Mouse (Mus musculus) ES-CJ7 (cell line): ENCODE measurements around the gene Elf1.
A peak's percentile ranks its signal among the peaks of the same experiment; 100 is the strongest.
"Not testable (repeated sequence)": the region's sequence is repeated elsewhere in the genome, so short reads cannot be mapped to it uniquely, and the experiment has no call there.

Experiments
- DNase-seq: peaks from one replicate; pipeline ENCODE4 v3.0.0; 2011; ENCODE audit warnings: low read depth, low spot score

The Elf1 gene

DNA sequence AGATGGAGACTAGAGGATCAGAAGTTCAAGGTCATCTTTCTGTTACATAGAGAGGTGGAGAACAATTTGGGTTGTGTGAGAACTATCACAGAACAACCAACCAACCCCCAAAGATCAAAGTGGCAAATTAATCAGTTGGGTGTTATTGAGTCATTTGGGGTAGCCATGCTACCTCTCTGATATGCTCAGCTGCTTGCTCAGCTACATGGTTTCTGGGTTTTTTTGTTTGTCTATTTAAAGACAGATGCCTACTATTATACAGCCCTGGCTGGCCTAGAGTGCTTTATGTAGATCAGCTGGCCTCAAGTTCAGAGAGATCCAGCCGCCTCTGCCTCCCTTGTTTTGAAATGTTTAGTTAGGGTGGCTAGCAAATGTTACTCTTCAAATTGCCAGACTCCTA is 40.1 kb downstream of the Elf1 start:
- no peak for DNase-seq

DNA sequence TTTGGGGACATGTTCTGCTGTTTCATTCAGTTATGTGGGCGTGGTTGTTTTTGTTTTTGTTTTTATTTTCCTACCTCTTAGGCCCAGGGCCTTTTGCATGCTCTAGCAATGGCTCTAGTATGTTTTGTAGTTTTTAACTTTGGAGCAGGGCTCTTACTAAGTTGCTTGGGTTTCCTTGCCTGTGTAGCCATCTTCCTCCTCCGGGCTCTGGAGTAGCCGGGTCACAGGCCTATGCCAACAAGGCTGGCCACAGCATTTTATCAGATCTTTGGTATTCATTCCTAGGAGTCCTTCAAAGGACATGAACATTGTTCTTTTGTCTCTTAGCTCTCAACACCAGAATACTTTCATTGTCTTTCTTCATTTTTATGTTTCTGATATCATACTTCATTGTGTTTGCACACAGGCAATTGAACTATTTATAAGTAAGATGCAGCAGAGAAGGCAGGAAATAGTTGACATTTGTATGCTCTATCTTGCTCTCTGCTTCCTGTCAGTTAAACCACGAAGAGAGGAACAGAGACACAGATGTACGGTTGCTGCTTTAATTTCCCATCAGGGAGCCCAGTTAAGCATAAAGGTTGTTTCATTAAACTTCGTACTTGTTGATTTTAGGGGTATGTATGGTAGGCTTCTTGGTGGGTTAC is 40.6 kb downstream of the Elf1 start:
- no peak for DNase-seq

DNA sequence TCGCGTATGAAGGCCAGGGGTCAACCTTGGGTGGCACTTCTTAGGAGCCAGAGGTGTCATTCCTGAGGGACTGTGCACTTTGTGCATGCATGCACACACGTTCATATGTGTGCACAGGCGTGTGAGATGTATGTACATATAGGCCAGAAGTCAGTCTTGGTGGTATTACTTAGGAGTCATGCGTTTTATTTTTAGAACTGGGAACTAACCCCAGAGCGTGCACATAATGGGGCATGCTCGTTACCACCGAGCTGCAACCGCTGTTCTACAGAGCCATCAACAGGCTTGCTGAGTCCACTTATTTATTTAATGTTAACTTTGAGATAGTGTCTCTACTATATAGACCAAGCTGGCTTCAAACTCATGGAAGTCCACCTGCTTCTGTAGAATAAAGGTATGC is 41.4 kb downstream of the Elf1 start:
- DNase-seq = no peak

DNA sequence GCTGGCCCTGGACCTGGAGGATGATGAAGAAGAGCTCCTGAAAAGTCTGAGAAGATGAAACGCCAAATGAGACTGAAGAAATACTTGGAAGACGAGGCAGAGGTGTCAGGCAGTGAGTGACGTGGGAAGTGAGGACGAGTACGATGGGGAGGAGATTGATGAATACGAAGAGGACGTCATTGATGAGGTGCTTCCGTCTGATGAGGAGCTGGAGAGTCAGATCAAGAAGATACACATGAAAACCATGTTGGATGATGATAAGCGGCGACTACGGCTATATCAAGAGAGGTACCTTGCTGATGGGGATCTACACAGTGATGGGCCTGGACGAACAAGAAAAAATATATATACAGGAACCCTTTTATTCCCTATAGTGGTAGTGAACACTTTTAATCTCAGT is 45.1 kb downstream of the Elf1 start:
- not testable (repeated sequence) for DNase-seq

DNA sequence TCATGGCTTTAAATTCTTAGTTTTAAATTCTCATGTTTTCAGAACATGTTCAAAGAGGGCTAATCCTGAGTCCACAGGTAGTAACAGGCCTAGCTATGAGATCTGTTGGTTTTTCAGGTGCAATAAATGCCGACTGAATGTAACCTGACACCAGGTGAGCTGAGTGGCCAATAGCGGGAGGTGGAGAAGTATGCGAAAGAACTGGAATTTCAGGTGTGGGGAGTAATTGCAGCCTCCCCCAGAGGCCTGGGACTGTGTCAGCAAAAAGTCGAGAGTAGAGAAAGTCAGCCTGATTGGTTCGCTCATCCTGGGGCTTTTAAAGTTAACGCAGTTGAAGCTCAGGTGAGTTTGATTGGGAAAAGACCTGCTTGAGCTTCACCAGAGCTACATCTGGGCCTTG is 46.7 kb downstream of the Elf1 start:
- no peak for DNase-seq

DNA sequence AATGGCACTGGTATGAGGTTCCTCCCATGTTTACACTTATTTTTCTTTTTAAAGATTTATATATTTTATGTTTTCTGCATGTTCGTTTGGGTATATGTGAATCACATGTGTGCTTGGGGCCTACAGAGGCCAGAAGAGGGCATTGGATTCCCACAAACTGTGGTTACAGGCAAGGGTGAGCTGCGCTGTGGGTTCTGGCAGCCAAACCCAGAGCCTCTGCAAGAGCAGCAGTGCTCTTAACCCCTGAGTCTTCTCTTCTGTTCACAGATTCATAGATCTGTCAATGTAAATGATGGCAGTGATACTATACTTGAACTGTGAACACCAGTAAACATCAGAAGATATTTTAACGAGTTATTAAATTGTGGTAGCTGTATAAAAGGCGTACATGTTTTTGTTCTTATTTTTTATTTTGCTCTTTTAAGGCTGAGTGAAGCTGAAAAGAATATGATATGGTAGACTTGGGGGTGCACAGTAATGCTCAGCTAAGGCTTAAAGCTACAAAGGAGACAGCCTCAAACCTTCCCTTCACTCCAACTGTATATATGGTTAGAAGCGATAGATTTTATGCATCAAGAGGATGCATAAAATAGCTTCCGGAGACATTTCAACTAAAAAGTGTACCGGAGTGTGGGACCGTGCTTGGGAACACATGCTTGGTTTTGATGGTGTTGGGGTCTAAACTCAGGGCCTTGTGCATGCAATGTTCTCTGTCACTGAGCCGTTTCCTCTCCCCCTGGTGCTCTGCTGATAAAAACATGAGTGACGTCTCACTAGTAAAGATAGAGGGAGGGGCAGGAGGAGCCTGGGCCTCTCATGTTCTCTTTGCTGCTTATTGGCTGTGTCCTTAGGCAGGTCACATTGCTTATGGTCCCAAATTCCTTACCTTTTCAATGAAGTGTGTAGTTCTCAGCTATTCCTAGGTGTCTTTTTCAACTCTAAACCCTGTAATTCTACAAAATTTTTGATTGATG is 48.9 kb downstream of the Elf1 start:
- no peak for DNase-seq

DNA sequence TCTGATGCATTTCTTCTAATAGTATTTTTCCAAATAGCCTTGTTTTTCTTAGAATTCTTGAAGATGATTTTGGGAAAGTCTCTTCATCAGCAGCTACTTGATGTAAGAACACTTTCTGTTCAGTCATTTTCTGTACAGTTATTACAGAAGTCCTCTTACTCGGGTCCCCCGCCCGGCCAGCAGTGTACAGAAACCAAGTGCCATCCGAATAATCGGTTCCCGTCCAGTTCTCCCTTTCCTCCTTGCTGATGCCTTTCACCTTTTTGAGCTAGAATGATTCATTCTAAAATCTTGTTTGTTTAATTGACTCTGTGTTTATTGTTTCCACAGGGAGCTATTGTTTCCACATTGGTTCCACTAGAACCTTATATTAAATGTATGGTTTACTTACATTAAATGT is 49.8 kb downstream of the Elf1 start:
- DNase-seq = no peak

DNA sequence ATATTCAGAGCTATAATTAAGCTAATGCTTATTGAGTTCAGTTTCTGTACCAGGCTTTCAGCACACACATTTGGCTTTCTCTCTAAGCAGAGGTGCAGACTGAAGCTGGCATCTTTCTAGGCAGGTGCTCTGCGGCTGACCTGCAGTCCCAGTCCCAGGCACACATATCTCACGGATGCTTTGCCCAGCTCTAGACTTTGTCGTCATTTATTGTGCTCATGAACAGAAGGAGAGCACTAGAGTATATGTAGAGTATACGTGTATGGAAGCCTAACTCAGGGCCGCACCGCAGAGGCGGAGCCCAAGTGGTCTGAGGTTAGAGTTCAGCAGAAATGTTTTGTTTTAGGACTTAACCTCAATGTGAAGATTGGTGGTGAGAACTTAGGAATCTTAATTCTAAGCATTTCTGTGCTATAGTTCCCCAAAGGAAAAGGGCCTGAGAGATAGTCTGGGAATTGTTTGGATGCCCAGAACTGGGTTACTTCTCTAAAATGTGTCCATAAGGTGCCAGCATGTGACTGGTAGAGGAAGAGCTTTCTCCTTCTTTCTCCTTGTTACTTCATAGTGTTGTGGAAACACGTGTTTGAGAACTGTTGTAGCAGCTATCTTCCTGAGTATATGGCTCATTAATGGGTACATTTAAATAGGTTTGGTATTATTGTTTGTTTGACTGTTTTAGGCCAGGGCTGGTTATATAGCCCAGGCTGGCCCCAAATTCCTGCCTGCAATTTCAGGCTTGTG is 51.2 kb downstream of the Elf1 start:
- no peak for DNase-seq

DNA sequence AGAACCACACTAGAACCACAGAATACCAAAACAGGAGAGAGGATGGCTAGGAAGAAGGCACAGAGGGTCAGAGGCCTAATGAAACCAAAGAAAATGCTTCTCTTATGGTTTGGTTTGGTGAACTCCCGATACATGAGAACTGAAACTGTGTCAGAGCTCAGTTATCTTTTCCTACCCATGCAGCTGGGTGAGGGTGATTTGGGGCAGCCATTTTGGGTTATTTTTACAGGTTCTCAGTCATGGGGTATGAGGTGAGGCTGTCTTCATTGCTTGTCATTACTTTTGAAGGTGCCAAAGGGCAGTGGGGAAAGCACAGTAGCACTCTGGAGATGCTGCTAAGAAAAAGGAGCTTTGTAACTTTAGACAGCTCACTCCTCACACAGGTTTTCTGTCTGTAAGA is 52.4 kb downstream of the Elf1 start:
- no peak for DNase-seq

DNA sequence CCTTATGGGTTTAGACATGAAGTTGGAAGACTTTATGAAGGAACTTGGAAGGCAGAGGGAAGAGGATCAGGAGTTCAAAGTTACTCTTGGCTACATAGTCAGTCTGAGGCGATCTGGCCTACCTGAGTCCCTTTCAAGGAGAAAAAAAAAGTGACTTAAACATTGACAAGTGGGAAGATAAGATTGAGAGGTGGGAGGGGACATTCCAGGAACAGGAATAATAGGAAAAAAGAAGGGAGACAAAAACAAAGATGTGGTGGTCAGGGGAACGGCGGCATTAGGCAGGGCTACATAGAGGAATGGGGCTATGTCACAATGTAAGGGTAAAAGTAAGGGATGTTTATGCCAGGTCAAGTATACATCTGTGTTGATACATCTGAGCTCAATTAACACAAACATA is 53.2 kb downstream of the Elf1 start:
- DNase-seq = no peak

DNA sequence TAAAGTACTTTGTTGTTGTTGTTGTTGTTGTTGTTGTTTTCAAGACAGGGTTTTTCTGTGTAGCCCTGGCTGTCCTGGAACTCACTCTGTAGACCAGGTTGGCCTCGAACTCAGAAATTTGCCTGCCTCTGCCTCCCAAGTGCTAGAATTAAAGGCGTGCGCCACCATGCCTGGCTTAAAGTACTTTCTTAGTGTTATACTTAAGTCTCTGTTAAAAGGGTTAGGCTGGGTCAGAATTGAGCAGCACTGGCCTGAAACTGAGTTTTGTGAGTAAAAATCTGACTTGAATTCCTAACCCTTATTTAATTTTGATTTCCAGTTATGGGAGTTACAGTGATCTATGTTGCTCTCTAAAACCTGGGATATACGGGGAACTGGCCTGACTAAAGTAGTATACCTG is 53.7 kb downstream of the Elf1 start:
- DNase-seq = not testable (repeated sequence)

DNA sequence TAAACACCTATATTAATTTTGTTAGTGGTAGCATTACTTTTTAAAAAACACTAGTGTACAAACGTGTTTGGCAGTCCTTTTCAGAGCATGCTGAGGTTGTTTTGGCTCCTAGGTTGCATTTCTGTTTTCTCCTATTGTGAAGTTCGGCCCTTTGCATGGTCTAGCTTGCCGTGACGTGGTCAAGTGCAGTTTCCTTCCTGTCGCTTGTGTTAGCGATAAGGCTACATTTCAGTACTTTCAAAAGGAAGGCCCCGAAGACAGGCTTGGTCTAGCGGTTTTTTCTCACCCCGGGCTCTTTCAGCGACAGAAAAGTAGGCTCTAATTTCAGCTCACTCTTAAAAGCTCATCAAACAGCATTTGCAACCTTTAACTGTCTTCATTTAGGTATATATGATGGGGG is 54.3 kb downstream of the Elf1 start:
- DNase-seq = no peak

DNA sequence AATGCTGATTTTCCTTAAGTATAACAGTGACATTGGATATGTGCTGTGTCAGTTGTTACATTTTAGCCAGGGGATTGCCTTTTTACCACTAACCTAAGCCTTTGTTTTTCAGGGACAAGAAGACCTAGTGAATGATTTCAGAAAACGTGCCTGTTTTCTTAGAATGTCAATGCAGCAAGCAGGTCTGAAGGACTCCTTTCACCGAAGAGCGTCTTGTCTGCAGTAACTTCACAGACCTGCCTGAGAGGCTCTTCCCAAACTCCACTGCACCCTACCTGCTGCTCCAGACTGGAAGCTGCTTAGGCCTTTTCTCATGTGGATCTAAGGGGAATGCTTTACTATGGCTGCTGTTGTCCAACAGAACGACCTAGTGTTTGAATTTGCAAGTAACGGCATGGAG is 55.0 kb downstream of the Elf1 start:
- no peak for DNase-seq

DNA sequence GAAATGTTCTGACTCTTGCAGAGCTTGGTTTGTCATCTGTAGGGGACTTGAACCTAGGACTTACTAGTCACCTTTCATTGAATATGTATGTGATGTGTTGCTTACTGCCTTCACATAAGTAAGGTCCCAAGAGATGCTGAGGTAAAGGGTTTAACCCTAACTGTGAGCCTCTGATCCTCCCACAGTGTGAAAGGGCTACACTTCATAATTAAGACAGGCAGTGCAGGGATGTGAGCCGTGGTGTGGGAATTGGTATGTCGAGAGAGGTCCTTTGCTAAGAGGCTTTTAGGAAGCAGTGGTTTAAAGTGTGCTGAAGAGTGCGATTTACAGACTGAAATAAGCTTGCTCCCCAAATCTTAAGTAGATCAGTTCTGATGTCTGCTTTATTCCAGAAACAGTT is 55.8 kb downstream of the Elf1 start:
- no peak for DNase-seq

DNA sequence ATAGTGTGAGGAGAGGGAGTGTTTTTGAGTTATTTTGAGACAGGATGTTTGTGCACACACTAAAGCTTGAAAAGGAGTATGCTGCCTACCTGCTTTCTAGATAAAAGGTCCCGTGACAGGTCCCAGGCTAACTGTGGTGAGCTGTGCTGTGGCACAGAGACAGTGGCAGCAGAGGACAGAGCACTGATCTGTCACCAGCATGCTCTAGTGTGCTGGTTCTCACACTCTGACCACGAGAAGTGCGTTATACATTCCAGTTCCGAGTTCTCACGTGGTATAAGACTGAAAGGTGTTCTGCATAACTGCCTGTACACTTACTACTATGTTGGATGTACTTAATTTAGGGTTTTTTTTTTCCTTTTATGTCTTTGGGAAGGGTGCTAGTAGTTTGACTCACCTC is 56.5 kb downstream of the Elf1 start:
- DNase-seq = no peak

DNA sequence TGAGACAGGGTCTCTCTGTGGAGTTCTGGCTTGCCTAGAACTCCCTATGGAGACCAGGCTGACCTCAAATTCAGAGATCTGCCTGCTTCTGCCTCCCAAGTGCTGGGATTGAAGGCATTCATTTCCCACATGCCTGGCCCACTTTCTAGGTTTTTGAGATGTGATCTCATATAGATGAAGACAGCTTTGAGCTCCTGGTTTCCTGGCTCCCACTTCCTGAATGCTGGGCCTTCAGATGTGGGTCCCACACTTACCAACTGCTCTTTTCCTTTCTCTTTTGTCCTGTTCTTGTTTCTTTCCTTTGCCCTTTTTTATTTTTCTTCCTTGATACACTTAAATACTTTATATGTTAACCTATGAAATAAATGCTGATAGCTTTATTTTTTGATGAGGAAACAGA is 56.9 kb downstream of the Elf1 start:
- DNase-seq = no peak

DNA sequence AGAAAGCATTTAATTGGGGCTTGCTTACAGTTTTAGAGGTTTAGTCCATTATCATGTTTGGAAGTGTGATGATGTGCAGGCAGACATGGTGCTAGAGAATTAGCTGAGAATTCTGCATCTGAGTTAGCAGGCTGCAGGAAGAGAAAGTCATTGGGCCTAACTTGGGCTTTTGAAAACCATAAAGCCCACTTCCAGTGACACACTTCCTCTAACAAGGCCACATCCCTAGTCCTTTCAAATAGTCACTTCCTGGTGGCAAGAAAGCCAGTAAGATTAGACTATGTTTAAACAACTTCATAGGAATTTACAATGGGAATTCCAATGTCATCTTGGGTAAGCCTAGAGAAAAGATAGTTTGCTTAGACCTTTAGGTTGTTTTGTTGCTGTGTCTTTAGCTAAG is 60.6 kb downstream of the Elf1 start:
- DNase-seq = no peak

DNA sequence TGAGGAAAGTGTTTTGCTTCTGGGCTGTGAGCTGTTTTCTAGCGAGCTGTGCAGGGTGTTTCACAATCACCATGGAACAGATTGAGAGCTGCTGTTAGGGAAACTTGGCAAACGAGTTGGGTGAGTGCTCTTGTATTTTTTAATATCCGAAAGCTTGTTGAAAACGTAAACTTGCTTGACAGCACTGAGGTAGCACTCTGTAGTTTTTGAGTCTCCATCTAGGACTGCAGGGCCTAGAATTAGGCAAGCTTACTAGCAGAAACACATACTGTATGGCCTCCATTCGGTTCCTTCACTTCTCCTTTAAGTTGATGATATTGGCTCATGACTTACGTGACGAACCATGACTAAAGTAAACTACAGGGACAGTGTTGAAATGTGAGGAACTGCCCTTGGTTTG is 68.3 kb downstream of the Elf1 start:
- DNase-seq = no peak

DNA sequence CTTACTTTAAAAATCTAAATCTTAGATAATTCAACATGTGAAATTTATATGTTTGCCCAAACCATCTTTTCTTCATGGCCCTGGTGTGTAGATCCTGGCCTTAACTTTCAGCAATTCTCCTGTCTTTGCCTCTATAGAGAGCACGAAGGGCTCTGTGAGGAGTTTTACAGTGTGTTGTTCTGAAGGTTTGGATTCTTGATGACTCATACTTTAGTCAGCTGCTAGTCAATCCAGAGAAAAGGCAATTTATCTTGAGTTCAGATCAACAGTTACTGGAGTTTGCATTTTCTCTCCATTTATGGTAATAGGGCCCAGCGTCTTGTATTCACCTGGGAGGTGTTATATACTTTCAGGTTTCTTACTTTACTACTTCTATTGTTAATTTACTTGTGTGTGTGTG is 70.9 kb downstream of the Elf1 start:
- DNase-seq = no peak

DNA sequence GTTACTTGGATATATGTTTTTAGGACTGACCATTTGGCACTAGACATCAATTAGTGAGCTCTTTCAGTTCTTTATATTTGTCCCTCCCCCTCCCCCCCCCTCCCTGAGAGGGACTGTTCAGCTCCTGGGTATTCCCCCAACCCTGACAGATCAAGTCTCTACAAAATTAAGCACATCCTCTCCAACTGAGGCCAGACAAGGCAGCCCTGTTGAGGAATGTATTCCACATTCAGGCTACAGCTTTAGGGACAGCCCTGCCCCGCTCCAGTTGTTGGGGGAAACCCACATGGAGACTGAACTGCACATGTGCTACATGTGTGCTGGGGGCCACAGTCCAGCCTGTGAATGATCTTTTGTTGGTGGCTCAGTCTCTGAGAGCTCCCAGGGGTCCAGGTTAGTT is 71.9 kb downstream of the Elf1 start:
- no peak for DNase-seq

DNA sequence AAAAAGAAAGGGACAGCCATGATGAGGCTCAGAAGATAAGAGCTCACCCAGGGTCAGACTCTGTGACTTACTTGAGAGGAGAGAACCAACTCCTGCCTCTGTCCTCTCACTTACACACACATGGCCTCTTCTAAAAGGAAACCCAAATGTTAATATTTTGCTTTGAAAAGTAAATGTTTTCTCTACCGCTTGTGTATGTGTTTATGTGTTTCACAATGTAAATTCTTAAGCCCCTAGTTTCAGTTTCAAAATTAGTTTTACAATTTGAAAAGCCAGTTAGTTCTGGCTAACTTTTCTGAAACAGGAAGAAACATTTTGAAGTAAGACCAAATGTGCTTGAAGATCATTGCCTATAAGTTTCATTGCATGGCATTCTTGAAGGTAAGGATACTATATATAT is 76.8 kb downstream of the Elf1 start:
- no peak for DNase-seq

DNA sequence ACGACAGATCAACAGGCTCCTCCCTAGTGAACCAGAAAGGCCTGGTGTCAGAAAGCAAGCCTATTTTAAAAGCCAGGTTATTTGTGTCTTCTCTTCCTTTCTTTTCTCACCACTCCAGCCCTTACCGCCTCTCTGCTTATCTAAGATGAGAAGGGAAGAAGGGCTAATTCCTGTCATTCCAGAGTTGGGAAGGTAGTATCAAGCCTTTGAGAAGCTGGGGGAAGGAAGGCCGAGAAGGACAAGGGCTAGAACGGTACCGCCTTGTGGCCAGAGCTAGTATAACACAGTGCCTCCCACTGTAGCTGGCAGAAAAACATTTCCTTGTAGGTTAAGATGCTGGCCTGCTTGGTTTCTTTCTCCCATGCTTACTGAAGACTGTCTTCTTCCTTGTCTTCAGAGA is 81.8 kb downstream of the Elf1 start:
- DNase-seq = peak; percentile 85

DNA sequence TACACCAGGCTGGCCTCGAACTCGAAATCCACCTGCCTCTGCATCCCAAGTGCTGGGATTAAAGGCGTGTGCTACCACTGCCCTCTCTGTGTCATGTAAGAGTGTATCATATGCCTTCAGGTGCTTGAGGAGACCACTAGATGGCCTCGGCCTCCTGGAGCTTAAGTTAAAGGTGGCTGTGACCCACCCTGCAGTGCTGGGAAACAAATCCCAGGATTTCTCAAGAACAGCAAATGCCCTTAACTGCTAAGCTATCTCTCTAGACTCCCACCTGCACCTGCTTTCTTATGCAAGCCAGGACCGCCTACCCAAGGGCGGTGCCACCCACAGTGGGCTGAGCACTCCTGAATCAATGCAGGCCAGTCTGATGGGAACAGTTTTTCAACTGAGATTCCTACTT is 83.8 kb downstream of the Elf1 start:
- peak; percentile 96 for DNase-seq
